Mouse (Mus musculus): ENCODE measurements around the gene Olfr1257. TPM values are rescaled to one million over a fixed set of nuclear protein-coding genes. Genes with fewer than 3 reads are reported as not detected.
"Not testable (repeated sequence)": the region's sequence is repeated elsewhere in the genome, so short reads cannot be mapped to it uniquely, and the experiment has no call there.

Gene Olfr1257
- total RNA-seq (2021), result not detected in 2 replicates
- long read RNA-seq, experiment 1, result 0 reads
- long read RNA-seq, experiment 2, result 0 reads

DNA sequence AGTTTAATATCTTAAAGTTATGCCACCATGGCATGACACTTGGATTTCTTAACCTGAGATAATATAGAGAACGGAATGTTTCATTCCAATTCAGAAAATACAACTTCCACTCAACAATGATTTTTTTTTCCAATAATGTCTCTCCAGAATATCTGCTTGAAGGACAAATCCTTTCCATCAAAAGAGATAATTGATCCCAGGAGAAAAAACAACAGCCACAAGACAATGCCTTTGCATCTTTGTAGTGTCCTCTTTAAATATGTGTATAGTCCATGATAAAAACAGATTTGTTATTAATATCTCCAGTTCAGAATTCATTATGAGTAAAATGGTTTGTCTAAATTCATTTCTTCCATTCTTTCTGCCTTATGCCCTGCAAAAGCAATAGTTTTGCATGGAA, at the start of gene Olfr1257:
TSS of gene Olfr1257 (plus strand) at position 301 of the 400 bp plus-strand sequence.
- DNase-seq, result no peak

DNA sequence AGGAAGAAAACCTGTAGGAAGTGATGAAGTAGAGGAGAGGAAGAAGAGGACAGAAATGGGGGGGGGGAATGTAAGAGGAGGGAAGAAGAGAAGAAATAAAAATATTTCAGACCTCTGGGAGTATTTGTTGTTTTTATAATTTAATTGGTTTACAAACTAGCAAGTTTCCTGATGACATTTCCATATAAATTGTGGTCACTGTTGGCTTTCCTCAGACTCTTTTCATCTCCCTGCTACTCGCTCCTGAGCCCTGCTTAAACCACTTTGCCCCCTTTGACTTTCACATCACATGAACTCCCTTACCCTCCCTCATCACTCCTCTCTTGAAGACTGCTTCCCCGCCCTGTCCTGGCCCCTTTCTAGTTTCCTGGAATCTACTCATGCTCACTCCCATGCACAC, 36.8 kb upstream of the Olfr1257 start, which contains the start of gene Olfr1256:
TSS of gene Olfr1256 (minus strand) at position 101 of the 400 bp plus-strand sequence.
- DNase-seq, result no peak

DNA sequence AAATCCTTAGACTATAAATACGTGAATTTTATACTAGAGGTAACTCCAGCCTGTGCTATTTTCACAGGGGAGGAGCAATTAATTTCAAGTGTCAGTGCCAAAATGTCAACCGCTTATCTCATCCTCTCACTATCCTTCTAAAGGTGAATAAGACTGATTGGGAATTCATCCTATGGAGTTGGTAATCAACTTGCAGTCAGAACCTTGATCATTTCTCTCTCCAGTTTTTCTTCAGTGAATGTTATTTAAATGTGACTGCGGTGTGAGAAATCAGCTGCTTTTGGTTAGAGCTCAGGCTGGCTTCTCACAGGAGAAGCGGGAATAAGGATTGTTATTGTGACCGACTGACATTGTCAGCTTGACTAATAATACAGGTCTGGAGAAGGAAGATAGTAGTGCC, 30.1 kb upstream of the Olfr1257 start, which contains the start of gene Olfr48:
TSS of gene Olfr48 (minus strand) at position 101 of the 400 bp plus-strand sequence.
- no peak for DNase-seq

DNA sequence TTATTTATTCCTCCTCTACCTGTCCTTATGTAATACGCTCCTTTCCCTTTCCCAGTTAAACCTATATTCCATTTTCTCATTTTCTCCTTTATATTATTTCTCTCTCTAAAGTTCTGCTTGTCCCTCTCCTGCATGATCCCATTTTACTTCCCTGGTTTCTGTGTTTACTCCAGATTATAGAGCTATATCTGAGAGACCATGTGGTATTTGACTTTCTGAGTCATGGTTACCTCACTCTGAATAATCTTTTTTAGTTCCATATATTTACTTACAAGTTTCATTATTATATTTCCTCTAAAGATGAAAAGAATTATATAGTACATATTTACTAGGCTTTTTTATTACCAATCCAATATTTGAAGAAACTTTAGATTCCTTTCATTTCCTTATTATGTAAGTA, 29.0 kb upstream of the Olfr1257 start:
- DNase-seq, result no peak

DNA sequence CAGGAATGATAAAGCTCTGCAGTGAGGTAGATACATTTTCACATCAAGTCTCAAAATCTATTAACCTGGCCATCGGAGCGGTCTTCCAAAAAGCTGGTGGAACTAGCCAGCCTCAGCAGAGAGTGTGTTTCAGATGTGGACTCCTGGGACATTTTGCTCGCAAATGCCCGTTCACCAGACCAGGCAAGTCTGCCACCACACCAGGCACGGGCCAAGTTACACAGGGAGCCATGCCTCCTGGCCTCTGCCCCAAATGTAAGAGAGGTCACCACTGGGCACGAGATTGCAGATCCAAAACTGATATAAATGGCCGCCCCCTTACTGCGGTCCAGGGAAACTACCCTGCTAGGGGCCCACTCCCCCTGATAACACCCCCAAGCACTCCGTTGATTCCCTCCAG, 34.4 kb downstream of the Olfr1257 start:
- not testable (repeated sequence) for DNase-seq

DNA sequence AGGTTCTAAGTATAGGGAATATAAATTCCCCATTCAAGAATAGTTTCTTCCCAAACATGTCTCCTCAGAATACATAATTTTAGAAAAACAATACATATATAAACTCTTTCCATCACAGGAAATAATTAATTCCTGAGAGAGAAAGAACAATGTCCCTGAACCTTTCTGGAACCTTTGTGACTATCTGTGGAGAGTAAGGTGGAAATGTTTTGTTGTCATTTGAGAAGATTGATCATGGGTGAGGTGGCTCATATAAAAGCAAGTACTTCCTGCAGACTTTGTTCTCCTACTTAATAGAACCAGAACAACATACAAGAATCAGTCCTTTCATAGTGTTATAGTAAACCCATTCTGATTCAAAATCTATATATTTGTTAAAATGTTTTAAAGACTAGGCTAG, 48.8 kb downstream of the Olfr1257 start, which contains the start of gene Olfr1258:
TSS of gene Olfr1258 (plus strand) at position 301 of the 400 bp plus-strand sequence.
- no peak for DNase-seq

Other genes starting within 250 kb of the Olfr1257 start
- gene Olfr1249, start 243.5 kb upstream of the Olfr1257 start, total RNA-seq (2021), result not detected in 2 replicates
- gene Olfr1250, start 217.0 kb upstream of the Olfr1257 start, total RNA-seq (2021), result not detected in 2 replicates
- gene Olfr1251, start 206.5 kb upstream of the Olfr1257 start, total RNA-seq (2021), result not detected in 2 replicates
- gene Olfr1252, start 153.4 kb upstream of the Olfr1257 start, total RNA-seq (2021), result not detected in 2 replicates
- gene Olfr1253, start 121.3 kb upstream of the Olfr1257 start, total RNA-seq (2021), result not detected in 2 replicates
- not detected in 2 replicates for gene Olfr1254, start 84.8 kb upstream of the Olfr1257 start, total RNA-seq (2021)
- gene Olfr1255, start 66.4 kb upstream of the Olfr1257 start, total RNA-seq (2021), result not detected in 2 replicates
- gene Olfr1256, start 36.9 kb upstream of the Olfr1257 start, total RNA-seq (2021), result not detected in 2 replicates
- gene Olfr48, start 30.2 kb upstream of the Olfr1257 start, total RNA-seq (2021), result not detected in 2 replicates
- gene Olfr1258, start 48.9 kb downstream of the Olfr1257 start, total RNA-seq (2021), result not detected in 2 replicates
- gene Olfr1259, start 70.2 kb downstream of the Olfr1257 start, total RNA-seq (2021), result not detected in 2 replicates
- gene Olfr1260, start 95.9 kb downstream of the Olfr1257 start, total RNA-seq (2021), result not detected in 2 replicates
- gene Olfr1261, start 112.8 kb downstream of the Olfr1257 start, total RNA-seq (2021), result not detected in 2 replicates
- not detected in 2 replicates for gene Olfr1262, start 121.7 kb downstream of the Olfr1257 start, total RNA-seq (2021)
- gene Olfr1263, start 133.7 kb downstream of the Olfr1257 start, total RNA-seq (2021), result not detected in 2 replicates
- not detected in 2 replicates for gene Olfr1264, start 147.1 kb downstream of the Olfr1257 start, total RNA-seq (2021)
- gene Olfr1265, start 156.9 kb downstream of the Olfr1257 start, total RNA-seq (2021), result not detected in 2 replicates
- gene Olfr140, start 185.2 kb downstream of the Olfr1257 start, total RNA-seq (2021), result not detected in 2 replicates
- not detected in 2 replicates for gene Olfr1269, start 243.0 kb downstream of the Olfr1257 start, total RNA-seq (2021)

All from adrenal gland, postnatal 14 days (tissue).